Mouse (Mus musculus) hindbrain, embryonic 14.5 days (tissue): ENCODE measurements around the gene Rad1. TPM values are rescaled to one million over a fixed set of nuclear protein-coding genes. Genes with fewer than 3 reads are reported as not detected.

Experiments
- ATAC-seq: fragments of 200-750 bp; cut with Nextera tagmentation; 2 replicates; pipeline ENCODE4 v1.8.0; 2017; ENCODE audit warnings: moderate number of reproducible peaks, mild to moderate bottlenecking, moderate TSS enrichment, moderate library complexity; ENCODE audit not compliant: low FRiP score
- DNase-seq: peaks from one replicate; pipeline ENCODE4 v3.0.0-alpha.2; 2015; ENCODE audit warnings: low spot score
- H3K27ac ChIP-seq: fragments of 300-500 bp; sonication (generic); 2 replicates; pipeline ENCODE4 v1.5.1; 2014; ENCODE audit warnings: mild to moderate bottlenecking, moderate library complexity
- H3K27me3 ChIP-seq: fragments of 300-500 bp; sonication (generic); 2 replicates; pipeline ENCODE4 v1.6.1; 2014; ENCODE audit warnings: mild to moderate bottlenecking, low read length, mixed read lengths; ENCODE audit not compliant: control insufficient read depth, insufficient read depth
- H3K36me3 ChIP-seq: fragments of 300-500 bp; sonication (generic); replicated peaks from 2 replicates; pipeline ENCODE4 v1.6.1; 2014; ENCODE audit not compliant: control insufficient read depth, insufficient read depth
- H3K4me1 ChIP-seq: fragments of 300-500 bp; sonication (generic); replicated peaks from 2 replicates; pipeline ENCODE4 v1.6.1; 2014; ENCODE audit warnings: antibody characterized with exemption, low read length, mixed read lengths; ENCODE audit not compliant: control insufficient read depth, insufficient read depth
- H3K4me2 ChIP-seq: fragments of 300-500 bp; sonication (generic); replicated peaks from 2 replicates; pipeline ENCODE4 v1.6.1; 2014; ENCODE audit warnings: mild to moderate bottlenecking, moderate library complexity
- H3K4me3 ChIP-seq: fragments of 300-500 bp; sonication (generic); replicated peaks from 2 replicates; pipeline ENCODE4 v1.5.1; 2014; ENCODE audit warnings: mild to moderate bottlenecking, low read length
- H3K9ac ChIP-seq: fragments of 300-500 bp; sonication (generic); 2 replicates; pipeline ENCODE4 v1.6.1; 2014
- H3K9me3 ChIP-seq: fragments of 300-500 bp; sonication (generic); 2 replicates; pipeline ENCODE4 v1.6.1; 2016; ENCODE audit warnings: low read length; ENCODE audit not compliant: control insufficient read depth
- WGBS: fragments of 180-500 bp; shearing (Covaris S2); extraction: QIAGEN DNeasy Blood & Tissue Kit; methylation state at CpG from one replicate; pipeline ENCODE4 v1.1.7; 2014; 5-methylcytosine and 5-hydroxymethylcytosine counted together
- polyA plus RNA-seq: library from polyadenylated mRNA; unstranded; fragments of >200 nt; fragmentation: Nextera tagmentation; extraction: Ambion mirVana; gene quantifications from 2 replicates; pipeline ENCODE4 v1.2.1, GENCODE M21; 2014

Rad1 gene
- polyA plus RNA-seq, 1 experiment from 2014 or later = 14.9 TPM

DNA sequence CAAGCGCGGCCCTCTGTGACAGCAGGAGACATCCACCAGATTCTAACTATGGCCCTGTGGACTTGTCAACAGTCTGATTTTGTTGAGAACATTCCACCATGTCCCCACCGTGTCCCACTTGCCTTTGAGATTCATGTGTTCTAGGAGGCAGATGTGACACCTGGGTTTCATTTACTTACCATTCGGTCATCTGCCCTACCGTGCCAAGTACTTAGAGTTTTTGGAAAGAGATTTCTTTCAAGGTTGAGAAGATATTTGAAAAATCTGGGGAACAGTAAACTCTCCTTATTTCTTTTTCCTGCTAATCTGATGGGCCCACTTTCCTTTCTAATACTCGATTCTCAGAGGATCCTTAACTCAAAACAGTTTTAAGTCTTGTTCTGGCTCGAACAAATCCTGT, 50.2 kb downstream of the Rad1 start:
- no peaks in the 10 kb centered on the region for H3K9me3 ChIP-seq
- H3K36me3 ChIP-seq = no peaks in the 10 kb centered on the region
- H3K4me1 ChIP-seq = no peaks in the 10 kb centered on the region
- no peak overlapping the region for H3K27ac ChIP-seq
- H3K4me2 ChIP-seq = no peak overlapping the region
- WGBS = 89% methylated on average over 7 of the region's 7 CpGs
- H3K27me3 ChIP-seq = no peaks in the 10 kb centered on the region
- ATAC-seq (no peak), DNase-seq (no peak)
- H3K9ac ChIP-seq = no peak overlapping the region
- H3K4me3 ChIP-seq = no peak overlapping the region

- no peaks in the 10 kb centered on the region for H3K9me3 ChIP-seq
- DNase-seq (no peak), ATAC-seq (no peak)
- no peak overlapping the region for H3K9ac ChIP-seq
- H3K27ac ChIP-seq = no peak overlapping the region
- 78% methylated on average over 16 of the region's 16 CpGs for WGBS
- no peaks in the 10 kb centered on the region for H3K27me3 ChIP-seq
- no peaks in the 10 kb centered on the region for H3K4me1 ChIP-seq
- no peak overlapping the region for H3K4me2 ChIP-seq
- no peaks in the 10 kb centered on the region for H3K36me3 ChIP-seq
- H3K4me3 ChIP-seq = no peak overlapping the region
These were observed 54.7 kb downstream of the Rad1 start for GRCm38 (mm10) chr15:10540271-10541088.

Other genes starting within 250 kb of the Rad1 start
- gene Gm21973, start 160.6 kb upstream of the Rad1 start, polyA plus RNA-seq = not detected in 2 replicates
- gene Agxt2, start 127.5 kb upstream of the Rad1 start, polyA plus RNA-seq = not detected in 2 replicates
- gene Dnajc21, start 15.5 kb upstream of the Rad1 start, polyA plus RNA-seq = 12.5 and 13.0 TPM in 2 replicates
- gene Brix1, start 71 bp upstream of the Rad1 start, polyA plus RNA-seq = 61.3 and 66.5 TPM in 2 replicates
- gene Ttc23l, start 72.7 kb downstream of the Rad1 start, polyA plus RNA-seq = not detected in 2 replicates
- gene Rai14, start 228.6 kb downstream of the Rad1 start, polyA plus RNA-seq = 11.6 and 12.9 TPM in 2 replicates